Comparison of ENCODE assay signal across 7 mouse cellular contexts in the genomic region with DNA sequence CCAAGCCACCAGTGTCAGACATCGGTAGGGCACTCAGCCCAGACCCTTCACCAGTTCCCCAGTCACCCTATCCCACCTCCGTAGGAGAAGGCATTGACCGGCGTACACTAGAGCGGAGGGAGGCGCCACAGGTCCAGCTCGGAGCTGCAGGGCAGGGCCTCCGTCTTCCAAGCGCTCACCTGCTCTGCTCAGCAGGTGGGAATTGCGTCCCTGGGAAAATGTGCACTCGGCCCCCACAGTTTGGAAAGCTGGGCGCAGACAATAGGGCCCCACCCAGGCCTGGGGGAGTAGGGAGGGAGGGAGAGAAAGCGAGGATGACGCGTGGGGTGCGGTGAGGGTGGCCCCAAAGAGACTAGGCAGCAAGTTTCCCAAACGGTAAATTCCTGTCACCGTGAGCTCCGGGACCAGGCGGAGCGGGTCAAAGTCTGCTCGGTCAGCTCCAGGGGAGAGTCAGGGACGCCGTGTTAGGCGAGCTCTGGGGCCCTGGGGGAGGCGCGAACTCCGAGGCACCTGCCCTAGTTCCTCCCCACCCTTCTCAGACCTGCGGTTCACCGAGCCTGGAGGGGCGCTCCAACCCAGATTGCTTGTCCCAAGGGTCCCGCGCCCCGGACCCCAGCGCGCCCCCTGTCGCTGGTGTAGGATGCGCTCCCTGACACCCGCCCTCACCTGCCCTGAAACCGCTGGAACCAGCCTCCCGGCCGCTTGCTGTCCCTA. TPM values are rescaled to one million over a fixed set of nuclear protein-coding genes. Genes with fewer than 3 reads are reported as not detected.
A peak's percentile ranks its signal among the peaks of the same experiment; 100 is the strongest.
DNase-seq lines count a peak whose midpoint lies in the region; ATAC-seq and TF ChIP-seq lines count a peak whose summit lies in the region.

No protein-coding gene starts in this region.

- peak overlapping the region; percentile 78 for H3K9ac ChIP-seq in ES-E14 (ENCODE audit: insufficient read depth, low read depth, low read length, poor library complexity, severe bottlenecking)

- intact Hi-C loops in gastrocnemius, postnatal 14 days (cut with DNase I; ENCODE audit: low total_unique reads), result no loop called here
- intact Hi-C loops in left cerebral cortex, postnatal 14 days (cut with DNase I), result no loop called here

- peak overlapping the region; percentile 89 to 94 for H3K4me3 ChIP-seq in ES-E14 (ENCODE audit: insufficient read depth in 1 of 2, low read depth in 1 of 2, low read length in 2 of 2, poor library complexity in 1 of 2, severe bottlenecking in 1 of 2)
- H3K4me3 ChIP-seq in lung, adult 2 months (replicated peaks; ENCODE audit: extremely low read depth, low read depth, low read length), result peak overlapping the region; percentile 97
- peak overlapping the region; percentile 74 for H3K4me3 ChIP-seq in small intestine, adult 2 months (ENCODE audit: low read depth, low read length)

- H3K36me3 ChIP-seq in ES-E14 (ENCODE audit: control insufficient read depth, insufficient read depth, low read length, poor library complexity, severe bottlenecking), result no peaks in the 10 kb centered on the region
- peaks cover 7% of the 10 kb centered on the region for H3K36me3 ChIP-seq in small intestine, adult 2 months (ENCODE audit: control insufficient read depth, insufficient read depth, low read length)

- TF ChIP-seq POLR2A in lung, adult 2 months (IDR thresholded peaks at IDR 0.05; ENCODE audit: borderline replicate concordance, extremely low read depth, low read depth, low read length), result no peak; the same call in 1 of the 2 replicates
- peak; percentile 35; the same call in 1 of the 2 replicates for TF ChIP-seq POLR2A in small intestine, adult 2 months (IDR thresholded peaks at IDR 0.05; ENCODE audit: low read depth, low read length)

- peaks cover 7 to 35% of the 10 kb centered on the region in 2 experiments for H3K4me1 ChIP-seq in ES-E14 (ENCODE audit: control insufficient read depth in 2 of 2, insufficient read depth in 2 of 2, low read length in 2 of 2, poor library complexity in 1 of 2)
- H3K4me1 ChIP-seq in lung, adult 2 months (ENCODE audit: control insufficient read depth, insufficient read depth, low read length), result peaks cover 37% of the 10 kb centered on the region
- H3K4me1 ChIP-seq in small intestine, adult 2 months (ENCODE audit: control insufficient read depth, insufficient read depth, insufficient read length, low read length), result peaks cover 28% of the 10 kb centered on the region

- 0 out of 2 replicates have a peak, but pooled peaks have one; percentile 2 for ATAC-seq in cerebellum, adult (ENCODE audit: insufficient number of reproducible peaks, low FRiP score, low TSS enrichment)

- H3K27ac ChIP-seq in ES-E14 (ENCODE audit: insufficient read depth, low read depth, low read length, poor library complexity, severe bottlenecking), result peak overlapping the region; percentile 82
- peak overlapping the region; percentile 99 for H3K27ac ChIP-seq in small intestine, adult 2 months (ENCODE audit: insufficient read depth, low read depth, low read length)

- no peaks in the 10 kb centered on the region for H3K9me3 ChIP-seq in ES-E14 (ENCODE audit: control insufficient read depth, insufficient read depth, low read depth, low read length)

- H3K27me3 ChIP-seq in small intestine, adult 2 months (ENCODE audit: control insufficient read depth, insufficient read depth, low read length), result no peaks in the 10 kb centered on the region

- no peak for DNase-seq in ES-E14 (ENCODE audit: low read depth, low spot score)
- peak; percentile 49 for DNase-seq in gastrocnemius, postnatal 14 days
- peak; percentile 78 for DNase-seq in kidney, adult 11 months
- DNase-seq in lung, adult 2 months, result peak; percentile 71
- DNase-seq in left cerebral cortex, postnatal 14 days (ENCODE audit: low spot score in 2 of 2), result no peak

- TF ChIP-seq CTCF in lung, adult 2 months (IDR thresholded peaks at IDR 0.05; ENCODE audit: insufficient read depth, low read length), result no peak
- TF ChIP-seq CTCF in small intestine, adult 2 months (IDR thresholded peaks at IDR 0.05; ENCODE audit: extremely low read depth, insufficient read length, insufficient replicate concordance, low read depth, low read length), result 0 out of 2 replicates have a peak, but pooled peaks have one; percentile 35

- in situ Hi-C loops in ES-E14 (cut with MboI; ENCODE audit: low sequenced_read_pairs in 2 of 2, unreplicated experiment in 2 of 2), result no loop called here

- under 1% methylated on average over 42 of the region's 42 CpGs for WGBS in lung, adult 2 months
- 1% methylated on average over 42 of the region's 42 CpGs for WGBS in small intestine, adult 2 months

TF ChIP-seq in ES-E14, 5 proteins besides CTCF, POLR2A, EP300 and RAD21:
- TF ChIP-seq MAFK (IDR thresholded peaks at IDR 0.05; ENCODE audit: insufficient read depth, low read depth, low read length) (no peak), HCFC1 (IDR thresholded peaks at IDR 0.05; ENCODE audit: borderline replicate concordance, insufficient read depth, low read length) (peak; percentile 61; the same call in 1 of the 2 replicates), ZC3H11A (IDR thresholded peaks at IDR 0.05; ENCODE audit: borderline replicate concordance, low read depth, low read length) (no peak)

RNA-seq across cellular contexts. Expression of a gene that starts 0.5 kb away (rescaled TPM):
- 97.6 and 101 TPM in 2 replicates for total RNA-seq in ES-E14 (2012; rRNA removed)
- 10 to 100 TPM; 88.5 to 89.4 TPM for total RNA-seq in gastrocnemius, postnatal 14 days (2021)
- polyA plus RNA-seq in lung, adult 2 months (2012; rRNA removed), result 631 and 728 TPM in 2 replicates
- 253 and 689 TPM in 2 replicates for polyA plus RNA-seq in small intestine, adult 2 months (2012; rRNA removed)
- total RNA-seq in left cerebral cortex, postnatal 14 days (2021), result 10 to 100 TPM; 38.1 to 49.8 TPM

RNA-seq across cellular contexts. Expression of a gene that starts 17.6 kb away (rescaled TPM):
- 39.0 and 44.3 TPM in 2 replicates for total RNA-seq in ES-E14 (2012; rRNA removed)
- 10 to 100 TPM; 10.9 to 12.0 TPM for total RNA-seq in gastrocnemius, postnatal 14 days (2021)
- 40.6 and 53.9 TPM in 2 replicates for polyA plus RNA-seq in lung, adult 2 months (2012; rRNA removed)
- polyA plus RNA-seq in small intestine, adult 2 months (2012; rRNA removed), result 11.4 and 12.8 TPM in 2 replicates
- total RNA-seq in left cerebral cortex, postnatal 14 days (2021), result 1 to 10 TPM; 5.7 to 5.8 TPM

RNA-seq across cellular contexts. Expression of a gene that starts 18.5 kb away (rescaled TPM):
- 73.3 and 102 TPM in 2 replicates for total RNA-seq in ES-E14 (2012; rRNA removed)
- 10 to 100 TPM; 26.1 to 31.3 TPM for total RNA-seq in gastrocnemius, postnatal 14 days (2021)
- 41.5 and 42.5 TPM in 2 replicates for polyA plus RNA-seq in lung, adult 2 months (2012; rRNA removed)
- 7.2 and 10.0 TPM in 2 replicates for polyA plus RNA-seq in small intestine, adult 2 months (2012; rRNA removed)
- 10 to 100 TPM; 10.0 to 12.2 TPM for total RNA-seq in left cerebral cortex, postnatal 14 days (2021)

RNA-seq across cellular contexts. Expression of a gene that starts 41.1 kb away (rescaled TPM):
- total RNA-seq in ES-E14 (2012; rRNA removed), result 21.4 and 34.2 TPM in 2 replicates
- under 1 TPM; 0.66 to 0.82 TPM for total RNA-seq in gastrocnemius, postnatal 14 days (2021)
- polyA plus RNA-seq in lung, adult 2 months (2012; rRNA removed), result 9.3 and 14.3 TPM in 2 replicates
- polyA plus RNA-seq in small intestine, adult 2 months (2012; rRNA removed), result 2.7 and 4.6 TPM in 2 replicates
- total RNA-seq in left cerebral cortex, postnatal 14 days (2021), result 100 to 1,000 TPM in 1 of 2 experiments, 10 to 100 TPM in 1; 94.6 to 151 TPM

RNA-seq across cellular contexts. Expression of a gene that starts 44.6 kb away (rescaled TPM):
- 27.1 and 27.4 TPM in 2 replicates for total RNA-seq in ES-E14 (2012; rRNA removed)
- total RNA-seq in gastrocnemius, postnatal 14 days (2021), result 10 to 100 TPM; 13.2 to 13.3 TPM
- 21.7 and 31.5 TPM in 2 replicates for polyA plus RNA-seq in lung, adult 2 months (2012; rRNA removed)
- 7.9 and 8.4 TPM in 2 replicates for polyA plus RNA-seq in small intestine, adult 2 months (2012; rRNA removed)
- 10 to 100 TPM; 62.9 to 63.1 TPM for total RNA-seq in left cerebral cortex, postnatal 14 days (2021)

Comparison
In these comparisons a context has a peak if more than half of its experiments do, and no peak if none do; other contexts are left out.
1. DNase-seq: peak in gastrocnemius, postnatal 14 days (single experiment), kidney, adult 11 months (single experiment) and lung, adult 2 months (single experiment); none in ES-E14 (single experiment) and left cerebral cortex, postnatal 14 days (0 of 2).
2. Peak in every context shown above with its lines, with median percentiles within 50 percentile points of each other: H3K4me3 ChIP-seq.